Mouse (Mus musculus) kidney, adult 2 months (tissue): Measurements from ENCODE around the gene Gm10563. TPM values are rescaled to one million over a fixed set of nuclear protein-coding genes. Genes with fewer than 3 reads are reported as not detected.
"Not testable (repeated sequence)": the region's sequence is repeated elsewhere in the genome, so short reads cannot be mapped to it uniquely, and the experiment has no call there.

Experiments
- DNase-seq: peaks from one replicate; pipeline ENCODE4 v3.0.0; 2021
- H3K27ac ChIP-seq: fragments of 200-500 bp; 2 replicates; pipeline ENCODE4 v1.5.1; 2012; ENCODE audit warnings: low read depth, low read length, control low read depth, inconsistent platforms; ENCODE audit not compliant: insufficient read depth
- H3K27me3 ChIP-seq: fragments of 200-500 bp; replicated peaks from 2 replicates; pipeline ENCODE4 v1.6.1; 2012; ENCODE audit warnings: mild to moderate bottlenecking, moderate library complexity, low read length, inconsistent platforms; ENCODE audit not compliant: control insufficient read depth, insufficient read depth
- H3K36me3 ChIP-seq: fragments of 200-500 bp; 2 replicates; pipeline ENCODE4 v1.6.1; 2012; ENCODE audit warnings: mild to moderate bottlenecking, moderate library complexity, low read length, inconsistent platforms; ENCODE audit not compliant: control insufficient read depth, insufficient read depth
- H3K4me1 ChIP-seq: fragments of 200-500 bp; 2 replicates; pipeline ENCODE4 v1.6.1; 2011; ENCODE audit warnings: low read length; ENCODE audit not compliant: control insufficient read depth, insufficient read depth
- H3K4me3 ChIP-seq: fragments of 200-500 bp; 2 replicates; pipeline ENCODE4 v1.5.1; 2011; ENCODE audit warnings: mild to moderate bottlenecking, low read depth, low read length, control low read depth; ENCODE audit not compliant: insufficient read depth
- CTCF ChIP-seq: fragments of 200-500 bp; conservative IDR thresholded peaks from 2 replicates; pipeline ENCODE4 v1.5.1; 2011; ENCODE audit warnings: low read depth, mild to moderate bottlenecking, control low read depth, low read length, moderate library complexity, mixed read lengths; ENCODE audit not compliant: insufficient read depth, insufficient read length
- POLR2A ChIP-seq: fragments of 200-500 bp; IDR thresholded peaks from one replicate; pipeline ENCODE4 v1.6.1; 2011; ENCODE audit warnings: low read depth, low read length, control low read depth
- WGBS: fragments of 180-500 bp; shearing (Covaris S2); methylation state at CpG from one replicate; pipeline ENCODE4 v1.1.7; 2018; 5-methylcytosine and 5-hydroxymethylcytosine counted together
- polyA plus RNA-seq: library from polyadenylated mRNA; depleted of rRNA; stranded (reverse); fragments of >200 nt; gene quantifications from 2 replicates; pipeline ENCODE4 v1.2.3, GENCODE M21; 2012; rRNA removed

The Gm10563 gene
- polyA plus RNA-seq = not detected in 2 replicates

DNA sequence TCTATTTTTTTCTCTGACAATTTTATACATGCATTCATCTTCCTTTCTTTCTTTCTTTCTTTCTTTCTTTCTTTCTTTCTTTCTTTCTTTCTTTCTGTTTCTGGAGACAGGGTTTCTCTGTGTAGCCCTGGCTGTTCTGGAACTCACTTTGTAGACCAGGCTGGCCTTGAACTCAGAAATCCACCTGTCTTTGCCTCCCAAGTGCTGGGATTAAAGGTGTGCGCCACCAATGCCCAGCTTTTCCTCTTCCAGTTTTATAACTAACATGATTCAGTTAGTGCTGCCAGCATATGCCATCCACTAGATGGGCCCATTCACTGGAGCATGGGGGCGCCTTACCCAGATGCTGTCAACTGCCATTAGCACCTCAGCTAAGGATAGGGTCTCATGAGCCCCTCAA lies at the start of gene Gm10563:
Gm10563 (minus strand) TSS at position 101 of the 400 bp plus-strand sequence.
- H3K27ac ChIP-seq = peak within 1 kb of the TSS; percentile 83
- not testable (repeated sequence) for H3K4me3 ChIP-seq, DNase-seq, H3K27me3 ChIP-seq, H3K36me3 ChIP-seq, H3K4me1 ChIP-seq
- 98% methylated on average over 2 of the region's 2 CpGs for WGBS

DNA sequence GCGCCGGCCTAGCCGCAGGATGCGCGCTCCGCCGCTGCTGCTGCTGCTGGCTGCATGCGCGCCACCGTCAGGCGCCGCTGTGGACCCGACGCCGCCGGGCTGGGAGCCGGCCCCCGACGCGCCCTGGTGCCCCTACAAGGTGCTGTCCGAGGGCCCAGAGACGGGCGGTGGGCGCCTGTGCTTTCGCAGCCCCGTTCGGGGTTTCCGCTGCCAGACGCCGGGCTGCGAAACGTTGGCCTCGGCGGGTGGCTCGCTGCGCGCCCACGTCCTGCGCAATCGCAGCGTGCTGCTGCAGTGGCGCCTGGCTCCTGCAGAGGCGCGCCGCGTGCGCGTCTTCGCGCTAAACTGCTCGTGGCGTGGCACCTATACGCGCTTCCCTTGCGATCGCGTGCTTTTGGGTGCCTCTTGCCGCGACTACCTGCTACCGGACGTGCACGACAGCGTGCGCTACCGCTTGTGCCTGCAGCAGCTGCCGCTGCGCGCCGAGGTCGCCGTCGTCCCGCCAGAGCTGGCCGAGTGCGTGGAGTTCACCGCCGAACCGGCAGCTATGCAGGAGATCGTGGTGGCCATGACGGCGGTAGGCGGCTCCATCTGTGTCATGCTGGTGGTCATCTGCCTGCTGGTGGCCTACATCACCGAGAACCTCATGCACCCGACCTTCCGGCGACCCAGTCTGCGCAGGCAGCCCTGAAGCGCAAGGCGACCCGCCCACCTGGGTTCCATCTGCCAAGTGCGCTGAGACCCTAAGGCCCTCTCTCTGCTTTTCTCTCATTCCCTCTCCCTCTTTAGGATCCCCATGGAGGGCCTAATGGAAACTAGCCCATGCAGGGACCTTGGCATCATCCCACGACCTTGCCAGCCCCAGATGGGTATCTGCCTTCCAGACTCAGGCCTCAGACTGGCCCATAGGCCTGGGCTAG lies 49.5 kb upstream of the Gm10563 start:
- Histone ChIP-seq H3K36me3 (no peaks in the 10 kb centered on the region), H3K4me1 (no peaks in the 10 kb centered on the region), H3K27ac (no peak overlapping the region), H3K27me3 (no peaks in the 10 kb centered on the region), H3K4me3 (peak overlapping the region; percentile 61)
- 3% methylated on average over 92 of the region's 92 CpGs for WGBS
- TF ChIP-seq CTCF = no peak
- TF ChIP-seq POLR2A = no peak
- peak; percentile 55 for DNase-seq

DNA sequence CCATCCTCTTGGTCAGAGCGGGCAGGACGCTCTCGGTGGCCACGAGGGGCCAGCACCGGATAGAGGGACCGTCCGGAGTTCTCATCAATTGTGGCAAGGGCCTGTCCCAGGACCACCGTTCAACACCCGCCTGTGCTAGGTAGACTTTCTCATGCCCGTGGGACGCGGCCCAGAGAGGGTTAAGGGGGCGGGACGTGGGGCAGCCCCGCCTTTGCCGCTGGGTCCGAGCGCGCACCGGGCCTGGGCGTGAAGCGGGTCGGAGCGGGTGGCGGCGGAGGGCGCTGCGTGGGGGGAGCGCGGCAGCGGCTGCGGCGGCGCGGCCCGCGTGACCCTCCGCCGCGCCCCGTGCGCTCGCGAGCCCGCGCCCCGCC lies 48.9 kb upstream of the Gm10563 start, which contains the start of gene Fndc10:
Fndc10 (plus strand) TSS at position 232 of the 371 bp plus-strand sequence.
- no peak within 1 kb of the TSS for H3K27ac ChIP-seq
- TF ChIP-seq CTCF (no peak), POLR2A (no peak)

DNA sequence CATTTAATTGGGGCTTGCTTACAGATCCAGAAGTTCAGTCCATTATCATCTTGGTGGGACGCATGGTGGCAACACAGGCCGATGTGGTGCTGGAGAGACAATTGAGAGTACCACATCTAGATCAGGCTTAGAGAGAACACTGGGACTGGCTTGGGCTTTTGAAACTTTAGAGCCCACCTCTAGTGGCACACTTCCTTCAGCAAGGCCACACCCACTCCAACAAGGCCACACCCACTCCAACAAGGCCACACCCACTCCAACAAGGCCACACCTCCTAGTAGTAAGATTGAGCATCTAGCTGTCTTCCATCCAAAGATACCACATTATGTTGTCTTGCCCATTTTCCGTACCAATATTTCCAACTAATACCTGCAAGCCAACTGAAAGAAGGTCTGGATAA lies 47.2 kb upstream of the Gm10563 start:
- H3K4me3 ChIP-seq = no peak overlapping the region
- DNase-seq = no peak
- TF ChIP-seq CTCF (no peak), POLR2A (no peak)
- no peaks in the 10 kb centered on the region for H3K36me3 ChIP-seq
- WGBS = 95% methylated on average over 3 of the region's 3 CpGs
- H3K4me1 ChIP-seq = no peaks in the 10 kb centered on the region
- no peak overlapping the region for H3K27ac ChIP-seq
- H3K27me3 ChIP-seq = no peaks in the 10 kb centered on the region

More for the DNA sequence above, 48.9 kb upstream of the Gm10563 start, which contains the start of gene Fndc10:
- H3K27me3 ChIP-seq = no peaks in the 10 kb centered on the region
- H3K36me3 ChIP-seq = no peaks in the 10 kb centered on the region
- peak within 1 kb of the TSS; percentile 61 for H3K4me3 ChIP-seq
- WGBS = 1% methylated on average over 43 of the region's 47 CpGs
- DNase-seq = peak; percentile 50
- H3K4me1 ChIP-seq = no peaks in the 10 kb centered on the region

GRCm38 (mm10) chr4:155690571-155691375 lies 45.6 kb upstream of the Gm10563 start:
- no peak overlapping the region for H3K4me3 ChIP-seq
- no peak overlapping the region for H3K27ac ChIP-seq
- H3K36me3 ChIP-seq = no peaks in the 10 kb centered on the region
- TF ChIP-seq CTCF = no peak
- no peak for TF ChIP-seq POLR2A
- 74% methylated on average over 12 of the region's 12 CpGs for WGBS
- DNase-seq = no peak
- no peaks in the 10 kb centered on the region for H3K4me1 ChIP-seq
- H3K27me3 ChIP-seq = no peaks in the 10 kb centered on the region

DNA sequence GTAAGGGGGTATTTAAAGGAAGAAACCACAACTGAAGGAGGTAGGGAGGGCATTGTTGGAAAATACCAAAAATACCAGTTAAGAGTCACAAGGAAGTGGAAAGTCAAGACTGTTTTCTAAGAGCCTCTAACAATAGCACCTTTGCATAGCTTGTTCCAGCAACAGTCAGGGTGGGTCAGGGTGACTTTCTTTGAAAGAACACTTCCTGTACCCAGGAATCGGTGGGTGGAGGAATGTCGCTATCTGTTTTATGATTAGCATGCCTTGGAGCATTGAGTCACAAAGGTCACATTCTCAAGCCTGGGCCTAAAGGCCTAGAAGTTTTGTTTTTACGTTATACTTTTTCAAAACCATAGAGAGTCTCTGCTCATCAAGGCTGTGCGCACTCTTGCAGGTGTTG lies 42.6 kb upstream of the Gm10563 start:
- H3K27ac ChIP-seq, H3K4me3 ChIP-seq, H3K36me3 ChIP-seq, H3K4me1 ChIP-seq, DNase-seq, H3K27me3 ChIP-seq: not testable (repeated sequence)
- 55% methylated on average over 4 of the region's 4 CpGs for WGBS

DNA sequence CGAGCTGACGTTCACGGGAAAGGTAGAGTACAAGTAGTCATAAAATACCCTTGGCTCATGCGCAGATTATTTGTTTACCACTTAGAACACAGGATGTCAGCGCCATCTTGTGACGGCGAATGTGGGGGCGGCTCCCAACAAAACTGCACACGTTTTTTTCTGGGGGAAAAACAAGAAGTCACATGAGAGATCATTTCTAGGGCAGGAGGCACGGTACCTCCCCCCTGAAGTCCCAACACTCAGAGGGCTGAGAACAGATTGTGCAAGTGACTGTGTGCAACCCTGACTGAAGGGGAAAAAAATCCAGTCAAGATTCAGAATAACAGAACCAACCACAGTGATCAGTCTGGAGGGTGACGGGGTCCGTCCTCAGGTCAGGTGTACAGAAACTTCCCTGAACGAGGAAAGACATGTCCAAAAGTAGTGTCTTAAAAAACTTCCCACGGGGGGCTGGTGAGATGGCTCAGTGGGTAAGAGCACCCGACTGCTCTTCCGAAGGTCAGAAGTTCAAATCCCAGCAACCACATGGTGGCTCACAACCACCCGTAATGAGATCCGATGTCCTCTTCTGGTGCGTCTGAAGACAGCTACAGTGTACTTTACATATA lies 38.6 kb upstream of the Gm10563 start:
- not testable (repeated sequence) for H3K4me1 ChIP-seq, H3K27ac ChIP-seq, H3K27me3 ChIP-seq, DNase-seq, H3K4me3 ChIP-seq, H3K36me3 ChIP-seq
- 87% methylated on average over 16 of the region's 19 CpGs for WGBS
